Mouse (Mus musculus) E14TG2a.4 (cell line): ENCODE results near the gene Chmp1a.

ENCODE experiments used
- CTCF ChIP-seq: conservative IDR thresholded peaks from 2 replicates; pipeline ENCODE4 v1.5.1; 2014; ENCODE audit warnings: low read length
- NANOG ChIP-seq: IDR thresholded peaks from 2 replicates; pipeline ENCODE4 v1.6.1; 2014; ENCODE audit warnings: borderline replicate concordance, low read length, mixed read lengths
- POU5F1 ChIP-seq: IDR thresholded peaks from 2 replicates; pipeline ENCODE4 v1.6.1; 2014; ENCODE audit warnings: low read length, borderline replicate concordance

DNA sequence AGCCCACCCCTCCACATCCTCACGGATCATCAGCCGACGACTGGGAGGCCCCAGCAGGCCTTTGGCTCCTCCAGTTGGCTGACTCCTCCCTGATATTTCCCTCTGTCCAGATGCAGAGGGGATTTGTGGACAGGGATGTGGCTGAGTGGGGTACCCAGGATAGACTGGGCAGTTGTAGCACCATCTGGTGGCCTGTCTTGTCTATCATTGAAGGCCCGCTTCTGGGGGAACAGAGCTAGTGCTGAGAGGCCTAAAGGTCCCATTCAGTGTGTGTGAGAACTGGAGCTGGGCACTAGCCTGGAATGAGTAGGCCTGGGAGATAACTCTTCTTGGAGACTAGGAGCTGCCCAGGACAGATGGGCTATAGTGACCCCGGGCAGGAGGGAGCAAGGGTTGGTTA lies 19.2 kb upstream of the Chmp1a start:
- TF ChIP-seq CTCF, result no peak
- no peak for TF ChIP-seq POU5F1
- no peak for TF ChIP-seq NANOG
